Mouse (Mus musculus): ENCODE data around the gene Zfp979. TPM values are rescaled to one million over a fixed set of nuclear protein-coding genes. Genes with fewer than 3 reads are reported as not detected.
A peak's percentile ranks its signal among the peaks of the same experiment; 100 is the strongest.
"Not testable (repeated sequence)": the region's sequence is repeated elsewhere in the genome, so short reads cannot be mapped to it uniquely, and the experiment has no call there.

Zfp979 gene
- polyA plus RNA-seq (2016; fragmentation: Nextera tagmentation; extraction: Ambion mirVana), result 2.5 and 2.8 TPM in 2 replicates

DNA sequence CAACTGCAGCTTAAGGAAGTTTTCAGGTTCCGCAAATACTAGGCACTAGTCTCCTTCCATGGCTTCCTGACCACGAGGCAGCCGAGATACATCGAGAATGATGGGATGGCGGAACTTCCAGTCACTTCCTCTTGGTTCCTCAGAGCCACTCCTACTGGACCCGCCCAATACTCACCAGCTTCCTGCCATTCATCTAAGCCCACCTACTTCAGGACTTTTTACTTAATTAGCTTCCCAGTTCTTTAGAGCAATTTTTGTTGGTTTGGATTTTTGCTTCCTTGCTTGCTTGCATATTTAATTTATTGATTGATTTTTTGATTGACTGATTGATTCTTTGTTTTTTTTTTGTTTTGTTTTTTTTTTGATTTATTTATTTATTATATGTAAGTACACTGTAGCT, at the start of gene Zfp979:
Gene Zfp979 (minus strand): TSS at position 101 of the 400 bp plus-strand sequence.
- not testable (repeated sequence) for H3K9ac ChIP-seq (replicated peaks); H3K4me2 ChIP-seq (replicated peaks); H3K4me1 ChIP-seq; H3K27ac ChIP-seq (replicated peaks); ATAC-seq (ENCODE audit: low FRiP score, low read depth); H3K9me3 ChIP-seq; H3K36me3 ChIP-seq; H3K4me3 ChIP-seq; H3K27me3 ChIP-seq
- no CpG with 5 or more reads among the region's 6 CpGs for WGBS

DNA sequence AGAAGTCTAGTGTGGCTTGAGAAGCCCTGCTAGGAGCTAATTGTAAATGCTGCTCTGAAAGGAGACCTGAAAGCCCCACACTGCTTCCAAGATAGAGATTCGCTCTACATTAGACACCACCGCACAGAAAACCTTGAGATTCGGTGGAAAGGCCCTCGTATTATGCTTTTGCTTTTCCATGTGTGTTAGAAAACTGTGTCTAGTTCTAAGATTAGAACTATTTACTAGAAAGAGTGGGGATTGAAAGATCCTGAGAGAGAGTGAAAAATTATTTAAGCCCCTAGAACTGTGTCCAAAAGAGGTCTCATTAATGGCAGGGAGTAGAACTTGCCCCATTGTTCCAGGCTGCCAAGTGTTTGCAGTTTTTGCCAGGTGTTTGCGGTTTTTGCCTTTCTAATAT, 12.9 kb upstream of the Zfp979 start:
- not testable (repeated sequence) for ATAC-seq (ENCODE audit: low FRiP score, low read depth); H3K4me2 ChIP-seq (replicated peaks); H3K27ac ChIP-seq (replicated peaks); H3K27me3 ChIP-seq; H3K9ac ChIP-seq (replicated peaks); H3K4me1 ChIP-seq; H3K4me3 ChIP-seq; H3K9me3 ChIP-seq; H3K36me3 ChIP-seq
- 87% methylated on average over 5 of the region's 5 CpGs for WGBS

DNA sequence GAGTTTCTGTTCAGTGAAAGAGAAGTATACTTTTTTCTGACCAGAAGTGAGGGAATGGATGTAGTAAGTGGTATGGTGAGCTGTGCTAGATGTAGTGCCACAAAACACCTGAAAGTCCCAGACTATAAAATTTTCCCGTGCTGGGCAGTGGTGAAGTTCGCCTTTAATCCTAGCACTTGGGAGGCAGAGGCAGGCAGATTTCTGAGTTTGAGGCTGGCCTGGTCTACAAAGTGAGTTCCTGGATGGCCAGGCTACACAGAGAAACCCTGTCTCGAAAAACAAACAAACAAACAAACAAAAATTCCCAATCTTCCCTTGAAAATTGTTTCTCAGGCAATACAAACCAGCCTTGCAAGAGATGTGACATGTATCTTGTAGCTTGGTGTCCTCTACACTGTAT, 5.1 kb upstream of the Zfp979 start:
- not testable (repeated sequence) for ATAC-seq (ENCODE audit: low FRiP score, low read depth); H3K4me2 ChIP-seq (replicated peaks); H3K9ac ChIP-seq (replicated peaks); H3K27me3 ChIP-seq; H3K36me3 ChIP-seq; H3K9me3 ChIP-seq; H3K27ac ChIP-seq (replicated peaks); H3K4me1 ChIP-seq; H3K4me3 ChIP-seq
- whole genome bisulfite sequencing, result no CpG with 5 or more reads among the region's 3 CpGs

DNA sequence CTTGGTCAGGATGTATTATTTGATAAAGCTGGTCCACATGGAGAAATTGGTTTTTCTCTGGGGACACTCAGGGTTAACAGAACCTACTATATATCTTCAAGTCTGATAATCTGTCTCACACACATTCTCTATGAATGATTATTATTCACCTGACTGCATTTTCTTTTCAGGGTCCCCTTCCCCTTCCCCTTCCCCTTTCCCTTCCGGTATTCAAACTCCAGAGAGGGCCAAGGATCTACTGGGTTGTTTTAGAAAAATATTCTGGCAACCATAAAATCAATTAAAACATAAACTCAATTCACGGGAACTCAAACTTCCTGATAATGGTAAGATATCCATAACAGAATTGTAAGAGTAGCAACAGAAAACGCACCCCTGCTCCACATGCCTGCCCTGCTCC, 381 bp downstream of the Zfp979 start:
- not testable (repeated sequence) for H3K4me1 ChIP-seq; ATAC-seq (ENCODE audit: low FRiP score, low read depth); H3K9me3 ChIP-seq; H3K4me3 ChIP-seq; H3K4me2 ChIP-seq (replicated peaks); H3K9ac ChIP-seq (replicated peaks); H3K36me3 ChIP-seq; H3K27ac ChIP-seq (replicated peaks); H3K27me3 ChIP-seq
- 43% methylated on average over 2 of the region's 3 CpGs for WGBS

DNA sequence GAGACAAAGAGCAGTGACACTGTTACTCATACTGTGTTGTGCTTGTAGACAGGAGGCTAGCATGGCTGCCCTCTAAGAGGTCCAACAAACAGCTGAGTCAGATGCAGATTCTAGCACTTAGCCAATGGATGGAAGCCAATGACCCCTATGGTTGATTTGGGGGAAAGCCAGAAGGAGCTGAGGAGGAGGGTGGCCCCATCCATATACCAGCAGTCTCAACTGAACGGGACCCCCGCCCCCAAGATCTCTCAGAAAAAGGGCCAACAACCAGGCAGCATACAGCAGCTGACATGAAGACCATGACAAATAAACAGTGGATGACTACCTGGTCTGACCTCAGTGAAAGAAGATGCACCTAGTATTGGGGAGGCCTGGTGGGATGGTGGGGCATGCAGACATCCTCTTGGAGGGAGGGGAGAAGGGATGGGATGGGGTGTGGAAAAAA, 8.5 kb downstream of the Zfp979 start:
- peak; percentile 85 for ATAC-seq (ENCODE audit: low FRiP score, low read depth)
- not testable (repeated sequence) for H3K36me3 ChIP-seq

DNA sequence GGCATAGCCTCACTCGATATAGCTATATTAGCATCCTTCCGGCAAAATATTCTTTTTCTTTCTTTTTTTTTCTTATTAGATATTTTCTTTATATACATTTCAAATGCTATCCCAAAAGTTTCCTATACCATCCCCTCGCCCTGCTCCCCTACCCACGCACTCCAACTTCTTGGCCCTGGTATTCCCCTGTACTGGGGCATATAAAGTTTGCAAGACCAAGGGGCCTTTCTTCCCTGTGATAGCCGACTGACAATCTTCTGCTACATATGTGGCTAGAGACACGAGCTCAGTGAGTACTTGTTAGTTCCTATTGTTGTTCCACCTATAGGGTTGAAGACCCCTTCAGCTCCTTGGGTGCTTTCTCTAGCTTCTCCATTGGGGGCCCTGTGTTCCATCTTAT, 35.8 kb downstream of the Zfp979 start:
- not testable (repeated sequence) for H3K27me3 ChIP-seq; H3K4me3 ChIP-seq; ATAC-seq (ENCODE audit: low FRiP score, low read depth); H3K4me1 ChIP-seq; H3K4me2 ChIP-seq (replicated peaks); H3K36me3 ChIP-seq; H3K27ac ChIP-seq (replicated peaks); H3K9ac ChIP-seq (replicated peaks)
- H3K9me3 ChIP-seq, result peaks cover 21% of the 10 kb centered on the region; the same call in 1 of the 2 replicates
- WGBS, result 83% methylated on average over 6 of the region's 6 CpGs

More for the DNA sequence above, 8.5 kb downstream of the Zfp979 start:
- not testable (repeated sequence) for H3K4me3 ChIP-seq; H3K27me3 ChIP-seq; H3K9me3 ChIP-seq; H3K4me2 ChIP-seq (replicated peaks); H3K4me1 ChIP-seq; H3K9ac ChIP-seq (replicated peaks); H3K27ac ChIP-seq (replicated peaks)
- WGBS, result no CpG with 5 or more reads among the region's 2 CpGs

DNA sequence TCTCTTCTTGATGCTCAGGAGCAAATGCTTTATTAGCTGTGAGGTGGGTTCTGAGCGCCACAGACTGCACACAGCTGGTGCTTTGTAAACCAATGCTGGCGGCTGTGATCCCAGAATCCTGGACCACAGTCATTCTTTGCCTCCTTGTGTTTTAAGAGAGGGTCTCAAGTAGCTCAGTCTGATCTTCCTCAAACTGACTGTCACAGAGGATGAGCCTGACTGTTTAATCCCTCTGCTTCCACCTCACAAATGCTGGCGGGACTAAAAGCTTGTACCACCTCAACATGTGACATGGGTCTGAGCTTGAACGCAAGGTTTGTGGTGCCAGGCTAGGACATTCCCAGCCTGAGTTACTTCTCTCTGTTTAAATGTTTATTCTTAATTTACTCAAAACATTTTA, 36.8 kb downstream of the Zfp979 start:
- WGBS, result 80% methylated on average over 4 of the region's 4 CpGs
- no peak overlapping the region for H3K4me3 ChIP-seq
- H3K36me3 ChIP-seq, result no peaks in the 10 kb centered on the region
- no peaks in the 10 kb centered on the region for H3K4me1 ChIP-seq
- H3K27me3 ChIP-seq, result no peaks in the 10 kb centered on the region
- no peak overlapping the region for H3K9ac ChIP-seq (replicated peaks)
- H3K27ac ChIP-seq (replicated peaks), result no peak overlapping the region
- ATAC-seq (ENCODE audit: low FRiP score, low read depth), result no peak
- no peak overlapping the region for H3K4me2 ChIP-seq (replicated peaks)
- H3K9me3 ChIP-seq, result peaks cover 21% of the 10 kb centered on the region; the same call in 1 of the 2 replicates

DNA sequence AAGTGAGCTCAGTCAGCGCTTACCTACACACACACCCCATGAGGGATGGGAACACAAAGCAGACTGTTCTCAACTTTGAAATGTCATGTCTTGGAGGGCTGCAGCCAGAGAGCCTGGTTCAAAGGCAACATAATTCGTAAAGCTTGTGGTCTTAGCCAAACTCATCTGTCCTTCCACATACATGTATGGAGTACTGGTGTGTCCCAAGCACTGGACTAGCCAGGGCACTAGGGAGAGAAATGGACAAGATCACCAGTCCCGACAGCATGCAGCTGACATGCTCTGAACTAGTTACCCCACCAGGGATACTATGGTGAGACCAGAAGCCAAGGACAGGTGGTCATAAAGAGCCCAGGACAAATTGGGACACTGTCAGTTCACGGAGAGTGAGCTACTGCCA, 38.5 kb downstream of the Zfp979 start:
- Histone ChIP-seq H3K27me3 (no peaks in the 10 kb centered on the region), H3K27ac (replicated peaks) (no peak overlapping the region), H3K4me1 (no peaks in the 10 kb centered on the region), H3K9ac (replicated peaks) (no peak overlapping the region), H3K36me3 (no peaks in the 10 kb centered on the region), H3K4me3 (no peak overlapping the region), H3K9me3 (peaks cover 26% of the 10 kb centered on the region), H3K4me2 (replicated peaks) (no peak overlapping the region)
- WGBS, result 80% methylated on average over 4 of the region's 4 CpGs
- no peak for ATAC-seq (ENCODE audit: low FRiP score, low read depth)

DNA sequence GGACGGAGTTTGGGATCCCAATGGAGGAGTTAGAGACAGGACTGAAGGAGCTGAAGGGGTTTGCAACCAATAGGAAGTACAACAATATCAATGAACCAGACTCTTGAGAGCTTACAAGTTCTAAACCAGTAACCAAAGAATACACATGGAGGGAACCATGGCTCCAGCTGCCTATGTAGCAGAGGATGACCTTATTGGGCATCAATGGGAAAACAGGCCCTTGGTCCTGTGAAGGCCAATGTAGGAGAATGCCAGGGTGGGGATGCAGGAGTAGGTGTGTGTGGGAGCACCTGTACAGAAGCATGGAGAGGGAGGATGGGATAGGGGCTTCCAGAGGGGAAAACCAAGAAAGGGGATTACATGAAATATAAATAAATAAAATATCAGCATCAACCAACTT, 40.4 kb downstream of the Zfp979 start:
- H3K36me3 ChIP-seq, result no peaks in the 10 kb centered on the region
- H3K4me1 ChIP-seq, result no peaks in the 10 kb centered on the region
- WGBS, result 53% methylated on average over 1 of the region's 1 CpGs
- H3K27ac ChIP-seq (replicated peaks), result no peak overlapping the region
- no peak overlapping the region for H3K9ac ChIP-seq (replicated peaks)
- peaks cover 34% of the 10 kb centered on the region for H3K9me3 ChIP-seq
- no peak overlapping the region for H3K4me3 ChIP-seq
- H3K27me3 ChIP-seq, result no peaks in the 10 kb centered on the region
- ATAC-seq (ENCODE audit: low FRiP score, low read depth), result no peak
- no peak overlapping the region for H3K4me2 ChIP-seq (replicated peaks)

DNA sequence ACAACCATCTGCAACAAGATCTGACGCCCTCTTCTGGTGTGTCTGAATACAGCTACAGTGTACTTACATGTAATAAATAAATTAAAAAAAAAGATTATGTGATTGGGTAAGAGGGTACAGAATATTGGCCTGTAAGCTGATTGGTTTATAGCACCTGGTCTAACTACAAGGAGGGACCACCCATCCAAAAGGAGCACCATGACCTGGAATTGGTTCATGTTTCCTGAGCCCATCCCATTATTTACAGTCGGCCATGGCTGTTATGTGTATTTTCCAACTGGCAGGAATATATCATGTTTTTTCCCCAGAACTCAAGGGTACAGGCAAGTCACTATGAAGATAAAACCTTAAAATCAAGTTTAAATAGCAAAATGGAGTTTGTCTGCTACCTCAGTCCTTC, 43.5 kb downstream of the Zfp979 start:
- H3K9ac ChIP-seq (replicated peaks), result no peak overlapping the region
- no peaks in the 10 kb centered on the region for H3K36me3 ChIP-seq
- H3K4me2 ChIP-seq (replicated peaks), result no peak overlapping the region
- H3K4me1 ChIP-seq, result no peaks in the 10 kb centered on the region
- no peaks in the 10 kb centered on the region for H3K27me3 ChIP-seq
- H3K27ac ChIP-seq (replicated peaks), result no peak overlapping the region
- no peak overlapping the region for H3K4me3 ChIP-seq
- WGBS, result 60% methylated on average over 2 of the region's 2 CpGs
- H3K9me3 ChIP-seq, result peaks cover 30% of the 10 kb centered on the region
- ATAC-seq (ENCODE audit: low FRiP score, low read depth), result peak; percentile 49; the same call in 1 of the 2 replicates

DNA sequence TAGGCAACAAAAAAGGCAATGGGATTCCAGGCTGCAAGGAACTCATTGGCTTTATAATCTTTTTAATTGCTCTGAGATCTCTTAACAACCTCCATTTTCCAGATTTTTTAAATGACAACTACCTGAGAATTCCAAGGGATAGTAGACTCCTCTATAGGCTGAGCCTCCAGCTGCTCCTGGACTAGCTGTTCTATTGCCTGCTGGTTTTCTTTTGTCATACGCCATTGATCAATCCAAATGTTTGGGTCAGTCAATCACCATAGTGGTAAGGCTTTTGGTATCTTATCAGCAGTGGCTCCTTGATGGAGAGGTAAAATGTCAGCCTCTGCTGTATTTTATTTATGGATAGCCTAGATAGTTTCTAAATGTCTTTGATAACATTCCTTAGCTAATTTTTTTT, 44.6 kb downstream of the Zfp979 start:
- Histone ChIP-seq H3K4me1 (no peaks in the 10 kb centered on the region), H3K4me2 (replicated peaks) (no peak overlapping the region), H3K36me3 (no peaks in the 10 kb centered on the region), H3K9me3 (peaks cover 30% of the 10 kb centered on the region), H3K9ac (replicated peaks) (no peak overlapping the region), H3K27me3 (no peaks in the 10 kb centered on the region), H3K27ac (replicated peaks) (no peak overlapping the region), H3K4me3 (no peak overlapping the region)
- ATAC-seq (ENCODE audit: low FRiP score, low read depth), result no peak
- 53% methylated on average over 1 of the region's 1 CpGs for WGBS

DNA sequence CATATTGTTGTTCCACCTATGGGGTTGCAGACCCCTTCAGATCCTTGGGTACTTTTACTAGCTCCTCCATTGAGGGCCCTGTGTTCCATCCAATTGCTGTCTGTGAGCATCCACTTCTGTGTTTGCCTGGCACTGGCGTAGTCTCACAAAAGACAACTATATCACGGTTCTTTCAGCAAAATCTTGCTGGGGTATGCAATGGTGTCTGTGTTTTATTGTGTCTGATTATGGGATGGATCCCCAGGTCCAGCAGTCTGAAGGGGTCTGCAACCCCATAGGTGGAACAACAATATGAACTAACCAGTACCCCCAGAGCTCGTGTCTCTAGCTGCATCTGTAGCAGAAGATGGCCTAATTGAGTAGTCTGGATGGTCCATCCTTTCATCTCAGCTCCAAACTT, 47.7 kb downstream of the Zfp979 start:
- WGBS, result 88% methylated on average over 3 of the region's 3 CpGs
- H3K4me3 ChIP-seq; H3K27ac ChIP-seq (replicated peaks); H3K4me1 ChIP-seq; H3K36me3 ChIP-seq; H3K4me2 ChIP-seq (replicated peaks); H3K27me3 ChIP-seq; H3K9ac ChIP-seq (replicated peaks); ATAC-seq (ENCODE audit: low FRiP score, low read depth): not testable (repeated sequence)
- peaks cover 27% of the 10 kb centered on the region for H3K9me3 ChIP-seq
